Mouse (Mus musculus): ENCODE measurements around the gene Wipi1.

DNA sequence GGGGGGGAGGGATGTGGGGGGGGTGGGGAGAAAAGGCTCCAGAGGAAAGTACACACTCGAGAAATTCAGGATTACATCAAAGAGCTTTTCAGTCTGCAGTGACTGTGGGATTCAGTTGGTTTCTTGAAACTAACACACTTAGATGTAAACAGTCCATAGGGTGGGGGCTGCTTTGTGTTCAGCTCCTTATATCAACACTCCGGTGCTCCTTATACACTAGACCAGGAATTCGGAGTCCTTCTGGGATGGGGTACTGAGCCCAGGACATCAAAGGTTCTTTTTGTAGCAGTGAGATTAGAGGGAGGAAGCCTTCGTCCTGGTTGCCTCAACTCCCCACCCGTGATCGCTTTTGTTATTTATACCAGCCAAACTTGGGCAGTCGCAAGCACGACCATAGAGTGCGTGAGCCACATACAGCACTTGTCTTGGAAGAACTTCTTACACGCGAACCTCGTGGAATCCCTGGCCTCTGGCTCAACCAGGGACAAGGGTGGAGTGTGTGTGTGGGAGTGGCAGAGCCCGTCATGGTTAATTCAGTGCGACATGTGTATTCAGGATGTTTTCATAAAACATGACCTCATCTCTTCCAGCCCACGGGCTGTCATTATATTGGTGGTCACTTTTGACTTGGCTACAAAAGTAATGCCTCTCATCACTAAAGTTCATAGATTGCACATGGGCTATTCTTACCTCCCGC is 65.3 kb downstream of the Wipi1 start:
- TF ChIP-seq CTCF (IDR thresholded peaks at IDR 0.05; ENCODE audit: control insufficient read depth, insufficient read depth, insufficient replicate concordance, low read depth, low read length) (no peak), POLR2A (IDR thresholded peaks at IDR 0.05; ENCODE audit: control insufficient read depth, low read depth, low read length) (no peak)

All from testis, adult 2 months (tissue).